10 mouse cellular contexts compared by ENCODE assay signal in the genomic region with DNA sequence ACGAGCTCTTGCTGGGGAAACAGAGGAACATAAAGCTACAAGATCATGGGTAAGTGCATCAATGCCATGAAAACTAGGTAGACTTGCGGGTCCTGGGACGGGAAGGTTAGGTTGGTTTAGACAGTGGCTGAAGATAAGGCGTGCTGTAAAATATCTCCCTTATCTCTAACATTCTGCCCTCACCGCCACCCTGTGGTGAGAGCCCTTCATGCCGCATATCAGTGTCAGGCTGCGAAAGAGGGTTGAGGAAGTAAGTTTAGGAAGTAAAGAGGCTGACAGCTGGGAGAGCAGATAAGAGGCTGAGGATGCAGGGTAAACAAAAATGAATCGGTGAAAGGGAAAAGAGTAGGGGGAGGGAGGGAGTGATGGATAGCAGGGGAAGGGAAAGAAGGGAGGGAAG. TPM values are rescaled to one million over a fixed set of nuclear protein-coding genes. Genes with fewer than 3 reads are reported as not detected.
DNase-seq lines count a peak whose midpoint lies in the region; ATAC-seq and TF ChIP-seq lines count a peak whose summit lies in the region.
"Had no signal": no experiment of that assay in that cellular context is flagged by ENCODE, and none has a peak within 500 bp of the region (broad histone marks: within the 10 kb centered on the region; RNA-seq: fewer than 3 reads in every experiment).

No protein-coding gene starts in this region.

- H3K4me2 ChIP-seq in liver, embryonic 14.5 days (ENCODE audit: low read depth), result peak overlapping the region; percentile 26

- no peak overlapping the region for H3K27ac ChIP-seq in bone marrow macrophage, adult 2 months (ENCODE audit: insufficient read depth, low read depth, low read length)
- no peak overlapping the region for H3K27ac ChIP-seq in liver, embryonic 14.5 days

- TF ChIP-seq EP300 in liver, embryonic 14.5 days (IDR thresholded peaks at IDR 0.05; ENCODE audit: low read depth), result peak; percentile 73

- H3K36me3 ChIP-seq in liver, embryonic 14.5 days (replicated peaks; ENCODE audit: control insufficient read depth, insufficient read depth, low read depth), result no peaks in the 10 kb centered on the region

- no peak for TF ChIP-seq POLR2A in bone marrow macrophage, adult 2 months (IDR thresholded peaks at IDR 0.05; ENCODE audit: borderline replicate concordance, low read depth, low read length)

- WGBS in liver, embryonic 14.5 days (ENCODE audit: insufficient replicate concordance), result 2% methylated on average over 8 of the region's 8 CpGs

- 0 out of 2 replicates have a peak, but pooled peaks have one; percentile 16 for TF ChIP-seq CTCF in bone marrow macrophage, adult 2 months (IDR thresholded peaks at IDR 0.05; ENCODE audit: low read depth, low read length)
- peak; percentile 66 for TF ChIP-seq CTCF in liver, embryonic 14.5 days (IDR thresholded peaks at IDR 0.05; ENCODE audit: low read depth)

- DNase-seq in layer of hippocampus, adult 9-11 months, result peak; percentile 18
- DNase-seq in layer of hippocampus, adult 11-12 months (ENCODE audit: low spot score), result no peak
- DNase-seq in liver, embryonic 14.5 days (ENCODE audit: low read depth in 3 of 3, low spot score in 3 of 3), result peak; percentile 28 to 46 (median 39)
- DNase-seq in thymus, postnatal 14 days, result peak; percentile 69
- no peak for DNase-seq in gastrocnemius, adult 8-10 months (ENCODE audit: low spot score in 2 of 2)
- no peak for DNase-seq in cerebellum, postnatal 36 days
- DNase-seq in heart, adult 18-20 months, result no peak
- DNase-seq: midbrain, embryonic 14.5 days had no signal

- no peak overlapping the region for H3K9ac ChIP-seq in liver, embryonic 14.5 days (replicated peaks)

- no peaks in the 10 kb centered on the region for H3K27me3 ChIP-seq in liver, embryonic 14.5 days (ENCODE audit: control insufficient read depth, insufficient read depth, low read length)

- peak; percentile 82 for ATAC-seq in liver, embryonic 14.5 days (ENCODE audit: insufficient read depth)

- no peaks in the 10 kb centered on the region for H3K9me3 ChIP-seq in liver, embryonic 14.5 days (ENCODE audit: control insufficient read depth, low read length)

- no peak overlapping the region for H3K4me3 ChIP-seq in bone marrow macrophage, adult 2 months (ENCODE audit: insufficient read depth, low read length)
- no peak overlapping the region for H3K4me3 ChIP-seq in liver, embryonic 14.5 days (ENCODE audit: insufficient read depth in 1 of 2, low read depth in 2 of 2, low read length in 2 of 2)

- peaks cover 10% of the 10 kb centered on the region for H3K4me1 ChIP-seq in bone marrow macrophage, adult 2 months (ENCODE audit: control insufficient read depth, insufficient read depth, low read length)
- H3K4me1 ChIP-seq in liver, embryonic 14.5 days (replicated peaks; ENCODE audit: control insufficient read depth in 2 of 2, insufficient read depth in 2 of 2, low read length in 1 of 2), result peaks cover 7 to 21% of the 10 kb centered on the region in 2 experiments

RNA-seq across cellular contexts. Expression of a gene that starts 26.9 kb away (rescaled TPM):
- polyA plus RNA-seq in bone marrow macrophage, adult 2 months (2012; ENCODE audit: insufficient read depth, insufficient read length, missing spikeins), result not detected in 2 replicates
- polyA plus RNA-seq in liver, embryonic 14.5 days (2012; rRNA removed), result not detected in 2 replicates
- not detected in 2 replicates for polyA plus RNA-seq in liver, embryonic 14.5 days (2014; fragmentation: Nextera tagmentation; extraction: Ambion mirVana)
- total RNA-seq in gastrocnemius, adult 8-10 months (2022), result not detected
- not detected for total RNA-seq in heart, adult 18-20 months (2021)
- polyA plus RNA-seq: heart, postnatal 0 days; midbrain, embryonic 14.5 days had no signal

Comparison
In these comparisons a context has a peak if more than half of its experiments do, and no peak if none do; other contexts are left out.
1. DNase-seq: peak in layer of hippocampus, adult 9-11 months (single experiment), liver, embryonic 14.5 days (3 of 3) and thymus, postnatal 14 days (single experiment); none in layer of hippocampus, adult 11-12 months (single experiment), gastrocnemius, adult 8-10 months (0 of 2), cerebellum, postnatal 36 days (0 of 2) and heart, adult 18-20 months (0 of 2).